Mouse (Mus musculus) CD8-positive naive resting alpha-beta T cell, adult 2 months (primary cell): ENCODE measurements around the gene Shank1.

ENCODE experiments used
- DNase-seq, 2 experiments: peaks; one replicate each; pipeline ENCODE4 v3.0.0; 2022; ENCODE audit warnings: low read depth in 2 of 2, low spot score in 2 of 2

Gene Shank1

GRCm38 (mm10) chr7:44304463-44304774 lies 5.6 kb upstream of the Shank1 start:
- no peak for DNase-seq

GRCm38 (mm10) chr7:44304775-44305641 lies 5.0 kb upstream of the Shank1 start:
- peak; percentile 94 to 95 for DNase-seq

GRCm38 (mm10) chr7:44305686-44306085 lies 4.4 kb upstream of the Shank1 start:
- no peak for DNase-seq

GRCm38 (mm10) chr7:44306516-44307240 lies 3.4 kb upstream of the Shank1 start, which contains the start of gene Clec11a:
TSS of gene Clec11a (minus strand) at chr7:44306902.
- DNase-seq, result no peak

GRCm38 (mm10) chr7:44307261-44308020 lies 2.6 kb upstream of the Shank1 start:
- no peak for DNase-seq

- DNase-seq, result no peak
These were observed 328 bp downstream of the Shank1 start for GRCm38 (mm10) chr7:44310285-44310877.

GRCm38 (mm10) chr7:44310878-44311712 lies 1.0 kb downstream of the Shank1 start:
- no peak for DNase-seq

GRCm38 (mm10) chr7:44311713-44312304 lies 1.8 kb downstream of the Shank1 start:
- no peak for DNase-seq

- DNase-seq, result no peak
These were observed 2.4 kb downstream of the Shank1 start for GRCm38 (mm10) chr7:44312484-44312883.

GRCm38 (mm10) chr7:44317913-44318312 lies 7.9 kb downstream of the Shank1 start:
- no peak for DNase-seq

GRCm38 (mm10) chr7:44320886-44321285 lies 10.8 kb downstream of the Shank1 start:
- no peak for DNase-seq

GRCm38 (mm10) chr7:44322290-44322689 lies 12.2 kb downstream of the Shank1 start:
- no peak for DNase-seq

GRCm38 (mm10) chr7:44326614-44327013 lies 16.6 kb downstream of the Shank1 start:
- DNase-seq, result no peak

GRCm38 (mm10) chr7:44332336-44332735 lies 22.3 kb downstream of the Shank1 start:
- DNase-seq, result no peak

- DNase-seq, result no peak
These were observed 24.1 kb downstream of the Shank1 start for GRCm38 (mm10) chr7:44334139-44334538.

GRCm38 (mm10) chr7:44335031-44335878 lies 25.2 kb downstream of the Shank1 start:
- no peak for DNase-seq

GRCm38 (mm10) chr7:44336046-44337021 lies 26.3 kb downstream of the Shank1 start:
- no peak for DNase-seq
